Mouse (Mus musculus): ENCODE results near the gene Cela2a. TPM values are rescaled to one million over a fixed set of nuclear protein-coding genes. Genes with fewer than 3 reads are reported as not detected.

Cela2a gene
- polyA plus RNA-seq (2012; ENCODE audit: insufficient read depth, insufficient read length, low replicate concordance, missing spikeins): not detected in 2 replicates

GRCm38 (mm10) chr4:141826060-141826459, at the start of gene Cela2a:
Cela2a (minus strand) TSS chr4:141826160.
- Histone ChIP-seq H3K27ac (ENCODE audit: insufficient read depth, low read depth, low read length) (no peak within 1 kb of the TSS), H3K4me1 (ENCODE audit: control insufficient read depth, insufficient read depth, low read length) (peaks cover 9% of the 10 kb centered on the region), H3K4me3 (ENCODE audit: insufficient read depth, low read depth, low read length) (no peak within 1 kb of the TSS)
- no peak for TF ChIP-seq POLR2A (IDR thresholded peaks at IDR 0.05; ENCODE audit: insufficient read depth, low read depth, low read length)
- TF ChIP-seq CTCF (IDR thresholded peaks at IDR 0.05; ENCODE audit: insufficient read depth, low read depth, low read length): no peak
- 71% methylated on average over 5 of the region's 5 CpGs for WGBS

- TF ChIP-seq POLR2A (IDR thresholded peaks at IDR 0.05; ENCODE audit: insufficient read depth, low read depth, low read length): no peak
- TF ChIP-seq CTCF (IDR thresholded peaks at IDR 0.05; ENCODE audit: insufficient read depth, low read depth, low read length): no peak
- H3K4me1 ChIP-seq (ENCODE audit: control insufficient read depth, insufficient read depth, low read length): peaks cover 39% of the 10 kb centered on the region
- H3K4me3 ChIP-seq (ENCODE audit: insufficient read depth, low read depth, low read length): peak overlapping the region; percentile 87
- H3K27ac ChIP-seq (ENCODE audit: insufficient read depth, low read depth, low read length): no peak overlapping the region
- WGBS: 27% methylated on average over 8 of the region's 8 CpGs
These were observed 49.6 kb upstream of the Cela2a start for GRCm38 (mm10) chr4:141875481-141876108.

- WGBS: under 1% methylated on average over 73 of the region's 73 CpGs
- H3K4me3 ChIP-seq (ENCODE audit: insufficient read depth, low read depth, low read length): peak within 1 kb of the TSS; percentile 87
- H3K4me1 ChIP-seq (ENCODE audit: control insufficient read depth, insufficient read depth, low read length): peaks cover 47% of the 10 kb centered on the region
- TF ChIP-seq CTCF (IDR thresholded peaks at IDR 0.05; ENCODE audit: insufficient read depth, low read depth, low read length) (no peak), POLR2A (IDR thresholded peaks at IDR 0.05; ENCODE audit: insufficient read depth, low read depth, low read length) (peak; percentile 93)
- peak within 1 kb of the TSS; percentile 34 for H3K27ac ChIP-seq (ENCODE audit: insufficient read depth, low read depth, low read length)
These were observed 48.9 kb upstream of the Cela2a start, which contains the start of gene Efhd2 for GRCm38 (mm10) chr4:141874601-141875460. Efhd2 (minus strand) TSS chr4:141874920.

GRCm38 (mm10) chr4:141874111-141874600, 48.2 kb upstream of the Cela2a start:
- Histone ChIP-seq H3K4me1 (ENCODE audit: control insufficient read depth, insufficient read depth, low read length) (peaks cover 52% of the 10 kb centered on the region), H3K27ac (ENCODE audit: insufficient read depth, low read depth, low read length) (peak overlapping the region; percentile 34)

GRCm38 (mm10) chr4:141872977-141873376, 47.0 kb upstream of the Cela2a start:
- Histone ChIP-seq H3K4me3 (ENCODE audit: insufficient read depth, low read depth, low read length) (peak overlapping the region; percentile 87), H3K4me1 (ENCODE audit: control insufficient read depth, insufficient read depth, low read length) (peaks cover 59% of the 10 kb centered on the region), H3K27ac (ENCODE audit: insufficient read depth, low read depth, low read length) (peak overlapping the region; percentile 59)
- WGBS: 49% methylated on average over 9 of the region's 9 CpGs
- TF ChIP-seq POLR2A (IDR thresholded peaks at IDR 0.05; ENCODE audit: insufficient read depth, low read depth, low read length) (no peak), CTCF (IDR thresholded peaks at IDR 0.05; ENCODE audit: insufficient read depth, low read depth, low read length) (no peak)

More at GRCm38 (mm10) chr4:141874111-141874600, 48.2 kb upstream of the Cela2a start:
- no peak for TF ChIP-seq POLR2A (IDR thresholded peaks at IDR 0.05; ENCODE audit: insufficient read depth, low read depth, low read length)
- TF ChIP-seq CTCF (IDR thresholded peaks at IDR 0.05; ENCODE audit: insufficient read depth, low read depth, low read length): no peak
- under 1% methylated on average over 19 of the region's 19 CpGs for WGBS
- H3K4me3 ChIP-seq (ENCODE audit: insufficient read depth, low read depth, low read length): peak overlapping the region; percentile 87

- TF ChIP-seq POLR2A (IDR thresholded peaks at IDR 0.05; ENCODE audit: insufficient read depth, low read depth, low read length): no peak
- TF ChIP-seq CTCF (IDR thresholded peaks at IDR 0.05; ENCODE audit: insufficient read depth, low read depth, low read length): no peak
- Histone ChIP-seq H3K4me3 (ENCODE audit: insufficient read depth, low read depth, low read length) (peak overlapping the region; percentile 87), H3K4me1 (ENCODE audit: control insufficient read depth, insufficient read depth, low read length) (peaks cover 70% of the 10 kb centered on the region), H3K27ac (ENCODE audit: insufficient read depth, low read depth, low read length) (peak overlapping the region; percentile 61)
- WGBS: 53% methylated on average over 9 of the region's 9 CpGs
These were observed 45.9 kb upstream of the Cela2a start for GRCm38 (mm10) chr4:141871909-141872308.

- H3K27ac ChIP-seq (ENCODE audit: insufficient read depth, low read depth, low read length): peak overlapping the region; percentile 61
- peaks cover 76% of the 10 kb centered on the region for H3K4me1 ChIP-seq (ENCODE audit: control insufficient read depth, insufficient read depth, low read length)
- TF ChIP-seq CTCF (IDR thresholded peaks at IDR 0.05; ENCODE audit: insufficient read depth, low read depth, low read length) (no peak), POLR2A (IDR thresholded peaks at IDR 0.05; ENCODE audit: insufficient read depth, low read depth, low read length) (no peak)
- WGBS: 71% methylated on average over 3 of the region's 3 CpGs
- peak overlapping the region; percentile 87; the same call in 1 of the 2 replicates for H3K4me3 ChIP-seq (ENCODE audit: insufficient read depth, low read depth, low read length)
These were observed 45.4 kb upstream of the Cela2a start for GRCm38 (mm10) chr4:141871333-141871725.

- WGBS: 56% methylated on average over 11 of the region's 11 CpGs
- Histone ChIP-seq H3K4me3 (ENCODE audit: insufficient read depth, low read depth, low read length) (no peak overlapping the region), H3K27ac (ENCODE audit: insufficient read depth, low read depth, low read length) (peak overlapping the region; percentile 46; the same call in 1 of the 2 replicates), H3K4me1 (ENCODE audit: control insufficient read depth, insufficient read depth, low read length) (peaks cover 76% of the 10 kb centered on the region)
- no peak for TF ChIP-seq POLR2A (IDR thresholded peaks at IDR 0.05; ENCODE audit: insufficient read depth, low read depth, low read length)
- TF ChIP-seq CTCF (IDR thresholded peaks at IDR 0.05; ENCODE audit: insufficient read depth, low read depth, low read length): no peak
These were observed 44.8 kb upstream of the Cela2a start for GRCm38 (mm10) chr4:141870666-141871332.

Data from olfactory bulb, adult 2 months (tissue).